Mouse (Mus musculus) T-helper 2 cell (primary cell): ENCODE results near the gene 1700011M02Rik.
"Not testable (repeated sequence)": the region's sequence is repeated elsewhere in the genome, so short reads cannot be mapped to it uniquely, and the experiment has no call there.

ENCODE experiments used
- in situ Hi-C: fragments of 300-600 bp; cut with MboI, MseI; formaldehyde crosslinking; loops from one replicate; pipeline ENCODE4 v1.15.1; 2025; ENCODE audit warnings: high pct_unique_total_duplicates

Gene 1700011M02Rik

DNA sequence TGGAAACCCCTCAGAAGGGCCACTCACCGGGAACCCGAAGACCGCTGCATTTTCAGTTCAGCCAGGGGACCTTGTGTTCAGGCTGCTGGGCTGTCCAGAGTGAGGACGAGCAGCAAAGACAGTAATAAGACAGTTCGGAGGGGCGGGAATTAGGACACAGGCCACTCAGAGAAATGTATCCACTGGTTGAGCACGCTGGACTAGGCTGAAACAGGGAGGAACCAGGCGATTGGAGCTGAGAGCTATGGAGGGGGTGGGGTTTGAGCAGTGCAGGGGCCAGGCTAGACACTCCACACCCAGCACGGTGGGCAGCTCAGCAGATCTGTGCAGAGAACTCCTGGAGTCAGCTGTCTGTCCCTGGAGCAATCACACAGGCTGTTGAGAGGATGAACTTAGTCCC, at the start of gene 1700011M02Rik, which contains the start of gene Dmrtc1a:
Gene 1700011M02Rik, plus strand, starts transcription at position 319 of the 400 bp plus-strand sequence.
Gene Dmrtc1a, minus strand, starts transcription at position 101 of the 400 bp plus-strand sequence.
- in situ Hi-C loops = not testable (repeated sequence)

GRCm38 (mm10) chrX:102867871-102868270, 40.8 kb upstream of the 1700011M02Rik start, which contains the start of gene 1700031F05Rik:
TSS of gene 1700031F05Rik (minus strand) at chrX:102867971.
- in situ Hi-C loops = no loop called here

GRCm38 (mm10) chrX:102914823-102915222, 6.1 kb downstream of the 1700011M02Rik start:
- in situ Hi-C loops = not testable (repeated sequence)

DNA sequence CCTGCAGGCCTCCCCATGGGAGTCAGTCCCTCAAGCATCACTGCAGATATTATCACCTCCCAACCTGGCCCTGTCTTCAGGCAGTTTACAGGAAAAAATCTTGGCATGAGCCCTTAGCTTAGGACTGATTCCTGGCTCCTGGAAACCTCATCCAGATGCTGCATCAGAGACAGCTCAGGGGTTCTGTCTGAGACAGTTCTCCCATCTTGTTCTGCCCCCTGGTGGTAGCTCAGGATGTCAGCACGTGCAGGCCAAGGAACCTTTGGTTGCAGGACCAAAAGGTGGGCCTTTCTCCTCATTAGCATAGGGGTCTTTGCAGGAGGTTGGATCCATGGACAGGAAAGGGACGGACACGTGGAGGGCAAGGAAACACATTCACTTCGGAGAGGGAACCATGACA, 18.0 kb downstream of the 1700011M02Rik start:
- in situ Hi-C loops = loop anchor here (5.0 kb wide), 1 partner anchor 106 kb away; no protein-coding TSS in a partner anchor

GRCm38 (mm10) chrX:102928072-102928471, 19.4 kb downstream of the 1700011M02Rik start, which contains the start of gene 1700018G05Rik:
TSS of gene 1700018G05Rik (plus strand) at chrX:102928372.
- in situ Hi-C loops = loop anchor here (5.0 kb wide), 1 partner anchor 104 kb away; no protein-coding TSS in a partner anchor

- in situ Hi-C loops = loop anchor here (5.0 kb wide), 1 partner anchor 251 kb away; no protein-coding TSS in a partner anchor
Measured at GRCm38 (mm10) chrX:102932992-102933570, 24.4 kb downstream of the 1700011M02Rik start.

DNA sequence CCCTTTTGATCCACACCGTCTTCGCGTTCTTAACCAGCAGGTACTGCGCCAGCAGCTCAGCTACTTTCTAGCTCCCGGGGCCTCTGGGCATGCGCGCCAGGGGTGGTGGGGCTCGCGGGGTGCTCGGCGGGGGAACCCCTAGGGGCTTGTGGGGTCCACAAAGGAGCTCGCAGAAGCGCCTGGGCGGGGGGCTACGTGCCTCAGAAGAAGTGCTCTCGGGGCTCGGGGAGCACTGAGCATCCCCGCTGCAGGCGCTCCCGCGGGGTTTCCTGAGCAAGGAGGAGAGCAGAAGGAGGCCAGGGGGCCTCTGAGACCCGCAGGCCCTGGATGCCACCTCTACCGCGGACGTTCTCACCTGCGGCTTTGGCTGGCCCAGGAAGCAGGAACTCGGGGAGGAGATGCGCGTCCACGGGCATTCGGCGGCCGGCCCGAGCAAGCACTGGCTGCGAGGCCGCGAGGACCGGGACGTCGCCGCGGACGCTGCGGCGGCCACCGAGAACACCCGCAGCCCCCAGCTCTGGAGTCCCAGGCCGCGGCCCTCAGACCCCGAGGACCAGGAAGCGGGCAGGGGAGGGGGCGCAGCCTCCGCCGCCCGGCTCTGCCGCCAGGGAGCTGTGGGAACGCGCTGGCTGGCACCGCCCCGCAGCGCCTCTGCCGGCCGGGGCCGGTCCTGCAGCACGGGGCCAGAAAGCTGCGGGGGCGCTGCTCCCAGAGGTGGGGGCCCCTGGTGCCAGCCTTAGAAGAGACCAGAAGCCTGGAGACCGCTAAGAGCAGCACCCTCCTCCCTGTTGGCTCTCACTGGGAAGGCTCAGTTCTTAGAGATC, 25.1 kb downstream of the 1700011M02Rik start:
- in situ Hi-C loops = loop anchor here (5.0 kb wide), 1 partner anchor 251 kb away; no protein-coding TSS in a partner anchor

- in situ Hi-C loops = loop anchor here (5.0 kb wide), 1 partner anchor 252 kb away; no protein-coding TSS in a partner anchor
Measured at GRCm38 (mm10) chrX:102934395-102934764, 25.7 kb downstream of the 1700011M02Rik start.

GRCm38 (mm10) chrX:102936743-102937142, 28.0 kb downstream of the 1700011M02Rik start:
- in situ Hi-C loops = no loop called here

DNA sequence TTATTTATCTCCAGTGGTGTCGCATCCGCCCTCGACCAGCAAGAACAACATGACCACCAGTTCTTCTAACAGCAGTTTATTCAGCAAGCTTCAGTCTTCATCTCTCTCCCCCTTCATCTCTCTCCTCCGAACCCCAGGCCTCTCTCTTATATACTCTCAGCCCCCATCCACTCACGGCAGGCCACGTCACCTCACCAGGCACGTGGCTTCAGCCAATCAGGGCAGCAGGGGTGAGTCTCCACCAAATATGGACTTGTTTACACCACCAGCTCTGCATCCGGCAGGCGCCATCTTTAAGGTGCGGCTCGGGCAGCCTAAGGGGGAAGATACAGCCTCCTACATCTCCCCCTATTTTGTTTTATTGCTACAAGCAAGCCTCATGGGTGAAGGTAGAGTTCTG, 41.4 kb downstream of the 1700011M02Rik start:
- in situ Hi-C loops = not testable (repeated sequence)

DNA sequence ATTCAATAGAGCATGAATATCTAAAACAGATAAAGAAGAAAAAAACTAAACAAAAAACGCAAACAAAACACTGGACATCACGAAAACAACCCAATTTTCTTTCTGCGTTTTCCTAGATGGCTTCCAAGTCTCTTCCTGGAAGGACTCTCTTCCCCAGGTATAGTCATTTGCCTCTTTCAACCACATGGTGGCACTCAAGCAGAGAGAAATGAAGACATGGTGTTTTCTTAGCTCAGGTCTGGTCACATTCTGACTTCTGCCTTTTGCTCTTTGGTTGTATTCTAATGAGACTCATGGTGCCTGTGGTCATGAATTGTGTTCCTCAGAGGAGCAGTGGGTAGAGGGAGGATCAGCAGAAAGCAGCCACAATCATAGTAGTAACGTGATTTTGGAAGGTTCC, 50.2 kb downstream of the 1700011M02Rik start:
- in situ Hi-C loops = no loop called here
